Mouse (Mus musculus): ENCODE measurements around the gene Mlx. TPM values are rescaled to one million over a fixed set of nuclear protein-coding genes. Genes with fewer than 3 reads are reported as not detected.
A peak's percentile ranks its signal among the peaks of the same experiment; 100 is the strongest.

The Mlx gene
- total RNA-seq, 2 experiments from 2014 or later = 52.8 to 55.8 TPM

DNA sequence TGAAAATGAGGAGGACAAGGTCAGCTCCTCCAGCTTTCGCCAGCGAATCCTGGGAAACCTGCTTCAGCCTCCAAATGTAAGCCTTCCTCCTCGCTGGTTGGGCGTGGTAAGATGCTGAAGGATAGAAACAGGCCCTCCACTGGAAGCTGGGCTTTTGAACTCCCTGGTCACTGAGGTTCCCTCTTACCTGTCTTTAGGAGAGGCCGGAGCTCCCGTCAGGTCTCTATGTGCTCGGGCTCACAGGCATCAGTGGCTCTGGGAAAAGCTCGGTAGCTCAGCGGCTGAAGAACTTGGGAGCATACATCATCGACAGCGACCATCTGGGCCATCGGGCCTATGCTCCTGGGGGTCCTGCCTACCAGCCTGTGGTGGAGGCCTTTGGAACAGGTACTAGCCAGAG is 2.3 kb upstream of the Mlx start:
- DNase-seq (ENCODE audit: extremely low spot score in 1 of 2, low spot score in 2 of 2) = peak in 1 of 2 experiments; percentile 22
- intact Hi-C loops (cut with DNase I) = loop anchor here (5.0 kb wide), 1 partner anchor 92 kb away; the partner anchor contains the start of gene Ccr10

GRCm38 (mm10) chr11:101085617-101086322 is 1.3 kb upstream of the Mlx start:
- intact Hi-C loops (cut with DNase I) = no loop called here
- DNase-seq (ENCODE audit: extremely low spot score in 1 of 2, low spot score in 2 of 2) = peak in 1 of 2 experiments; percentile 16

DNA sequence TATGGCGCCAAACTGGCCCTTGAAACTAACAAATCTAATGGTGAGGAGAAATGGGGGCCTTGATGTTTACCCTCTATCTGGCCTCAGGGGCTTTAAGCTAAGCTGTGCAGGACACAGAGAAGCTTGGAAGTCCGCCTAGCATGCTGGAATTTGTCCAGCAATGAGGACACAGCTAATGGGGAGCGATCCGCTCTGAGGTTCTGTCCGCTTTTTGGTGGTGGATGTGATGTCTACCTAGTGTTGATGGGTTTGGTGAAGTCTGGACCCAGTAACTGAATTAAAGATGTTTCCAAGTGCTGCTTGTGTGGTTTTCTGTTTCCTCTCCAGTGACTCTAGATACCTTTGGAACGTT is 778 bp upstream of the Mlx start:
- DNase-seq (ENCODE audit: extremely low spot score in 1 of 2, low spot score in 2 of 2) = no peak
- intact Hi-C loops (cut with DNase I) = no loop called here

- peak in 1 of 2 experiments; percentile 38 for DNase-seq (ENCODE audit: extremely low spot score in 1 of 2, low spot score in 2 of 2)
- intact Hi-C loops (cut with DNase I) = no loop called here
Measured at GRCm38 (mm10) chr11:101087682-101088055, 592 bp downstream of the Mlx start.

- intact Hi-C loops (cut with DNase I) = no loop called here
Measured at GRCm38 (mm10) chr11:101089931-101090330, 2.9 kb downstream of the Mlx start.

GRCm38 (mm10) chr11:101094930-101095313 is 7.8 kb downstream of the Mlx start:
- DNase-seq (ENCODE audit: extremely low spot score in 1 of 2, low spot score in 2 of 2) = no peak
- intact Hi-C loops (cut with DNase I) = no loop called here

More at GRCm38 (mm10) chr11:101089931-101090330, 2.9 kb downstream of the Mlx start:
- DNase-seq (ENCODE audit: extremely low spot score in 1 of 2, low spot score in 2 of 2) = no peak

DNA sequence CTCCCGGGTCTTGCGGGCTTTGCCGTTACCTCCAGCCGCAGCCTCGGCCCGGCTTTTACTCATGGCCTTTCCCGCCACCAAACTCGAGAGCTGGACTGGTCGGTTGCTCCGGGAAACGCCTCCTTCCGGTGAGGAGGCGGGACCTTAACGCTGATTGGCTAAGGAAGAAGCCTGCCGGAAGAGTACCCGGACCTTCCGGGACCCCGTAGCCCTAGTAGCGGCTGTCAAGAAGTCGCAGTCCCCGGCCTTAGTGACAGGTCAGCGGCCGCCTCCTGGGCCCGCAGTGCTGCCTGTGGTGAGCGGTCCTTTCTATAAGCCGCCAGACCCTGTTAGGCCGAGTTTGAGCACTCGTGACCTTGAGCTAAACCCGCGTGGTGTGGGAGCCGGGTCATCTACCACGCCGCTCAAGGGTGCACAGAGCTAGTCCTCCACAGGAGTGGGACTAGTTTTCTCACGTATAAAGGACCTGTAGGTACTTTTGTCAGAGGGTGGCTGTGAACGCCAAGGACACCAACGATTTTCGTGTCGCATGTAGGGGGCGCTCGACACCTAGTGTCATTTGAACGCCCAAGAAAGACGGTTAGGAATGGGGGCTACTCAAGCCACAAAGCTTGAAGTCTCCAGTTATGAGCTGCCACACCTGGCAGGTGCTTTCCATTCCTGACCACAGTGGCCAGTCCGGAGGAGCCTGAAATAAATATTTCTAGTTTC is 8.4 kb downstream of the Mlx start, which contains the start of gene Psmc3ip:
Gene Psmc3ip, minus strand, starts transcription at position 123 of the 711 bp plus-strand sequence.
- intact Hi-C loops (cut with DNase I) = loop anchor here (2.0 kb wide), 1 partner anchor 81 kb away; no protein-coding TSS in a partner anchor
- DNase-seq (ENCODE audit: extremely low spot score in 1 of 2, low spot score in 2 of 2) = peak; percentile 94 to 96

DNA sequence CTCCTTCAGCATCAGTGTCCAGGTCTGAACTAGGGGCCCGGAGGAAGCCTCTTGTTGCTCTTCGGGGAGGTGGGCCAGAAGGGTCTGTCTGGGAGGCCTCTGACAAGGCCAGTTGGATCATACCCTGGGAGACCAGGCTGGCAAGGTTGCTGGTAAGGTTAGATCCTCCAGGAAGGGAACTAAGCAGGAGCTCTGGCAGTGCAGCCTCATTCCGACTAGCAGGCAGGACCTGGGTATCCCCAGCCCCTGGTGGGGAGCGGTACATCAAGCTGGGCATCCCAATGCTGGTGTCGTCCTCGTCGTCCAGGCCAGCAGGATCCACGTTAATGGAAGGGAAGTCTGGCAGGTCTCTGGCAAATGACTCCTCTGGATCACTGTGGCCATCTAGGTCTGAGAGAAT is 11.2 kb downstream of the Mlx start:
- DNase-seq (ENCODE audit: extremely low spot score in 1 of 2, low spot score in 2 of 2) = no peak
- intact Hi-C loops (cut with DNase I) = no loop called here

DNA sequence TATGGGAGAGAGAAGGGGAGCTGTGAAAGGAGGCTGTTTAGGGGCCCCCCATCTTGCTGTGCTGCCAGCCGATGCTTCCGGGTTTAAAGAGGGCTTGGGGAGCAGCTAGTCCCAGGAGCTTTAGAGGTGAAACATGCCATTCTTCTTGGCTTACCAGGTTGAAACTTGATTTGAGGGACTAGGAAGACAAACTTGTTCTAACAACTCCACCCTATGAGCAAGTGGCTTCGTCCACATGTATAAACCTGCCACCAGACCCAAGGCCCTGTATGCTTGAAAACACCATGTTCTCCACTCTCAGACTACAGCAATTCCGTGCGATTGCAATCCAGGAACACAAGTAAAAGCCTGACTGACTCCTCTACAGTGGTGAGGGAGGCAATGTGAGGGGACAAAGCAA is 15.9 kb downstream of the Mlx start:
- intact Hi-C loops (cut with DNase I) = no loop called here
- no peak for DNase-seq (ENCODE audit: extremely low spot score in 1 of 2, low spot score in 2 of 2)

DNA sequence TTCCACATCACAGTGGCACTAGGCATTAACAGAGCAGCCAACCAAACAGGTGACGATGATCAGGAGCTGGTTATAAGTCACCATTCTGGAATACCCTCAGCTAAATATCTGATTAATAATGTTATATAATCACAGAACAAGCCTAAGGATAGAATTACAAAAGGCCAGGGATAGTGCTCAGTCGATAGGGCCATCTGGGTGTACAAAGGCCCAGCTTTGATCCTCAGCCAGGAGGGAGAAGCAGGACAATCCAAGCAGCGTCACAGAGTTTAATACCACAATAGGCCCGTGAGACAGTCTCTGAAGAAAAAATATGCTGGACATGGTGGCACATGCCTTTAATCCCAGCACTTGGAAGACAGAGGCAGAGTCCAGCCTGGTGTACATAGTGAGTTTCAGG is 22.3 kb downstream of the Mlx start:
- no peak for DNase-seq (ENCODE audit: extremely low spot score in 1 of 2, low spot score in 2 of 2)
- intact Hi-C loops (cut with DNase I) = no loop called here

DNA sequence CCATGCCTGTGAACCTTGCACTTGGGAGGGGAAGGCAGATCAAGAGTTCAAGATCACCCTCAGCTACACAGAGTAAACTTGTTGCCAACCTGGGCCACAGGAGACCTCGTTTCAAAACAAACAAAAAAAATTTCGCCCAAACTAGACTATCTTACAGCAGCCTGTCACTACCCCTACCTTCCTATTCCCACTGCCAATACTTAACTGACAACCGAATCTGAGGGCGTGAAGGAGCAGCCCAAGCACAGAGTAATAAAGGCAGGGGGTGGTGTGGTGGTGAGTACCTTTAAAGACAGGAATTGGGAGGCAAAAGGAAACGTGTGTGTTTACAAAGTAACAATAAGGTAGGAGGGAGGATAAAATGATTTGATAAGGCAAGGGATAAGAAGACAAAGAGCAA is 23.6 kb downstream of the Mlx start:
- DNase-seq (ENCODE audit: extremely low spot score in 1 of 2, low spot score in 2 of 2) = no peak
- intact Hi-C loops (cut with DNase I) = no loop called here

- intact Hi-C loops (cut with DNase I) = no loop called here
- DNase-seq (ENCODE audit: extremely low spot score in 1 of 2, low spot score in 2 of 2) = no peak
Measured at GRCm38 (mm10) chr11:101111178-101111577, 24.1 kb downstream of the Mlx start.

GRCm38 (mm10) chr11:101112186-101112585 is 25.1 kb downstream of the Mlx start:
- no peak for DNase-seq (ENCODE audit: extremely low spot score in 1 of 2, low spot score in 2 of 2)
- intact Hi-C loops (cut with DNase I) = no loop called here

DNA sequence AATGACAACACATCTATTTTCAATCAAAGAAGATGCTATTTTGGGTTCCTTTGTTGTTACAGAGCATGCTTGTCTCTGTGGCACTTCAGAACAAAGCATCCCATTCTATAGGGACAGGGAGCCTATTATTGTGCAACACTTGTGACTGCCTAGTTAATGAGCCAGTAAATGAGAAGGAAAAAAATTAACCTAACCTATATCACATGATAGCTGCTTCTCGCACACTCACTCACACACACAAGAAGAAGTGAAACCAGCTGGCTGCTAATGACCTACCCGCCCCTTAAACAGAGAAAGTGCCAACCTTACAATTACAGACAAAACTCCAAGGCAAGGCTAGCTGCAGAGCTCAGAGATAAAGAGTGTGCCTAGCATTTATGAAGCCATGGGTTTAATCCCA is 28.5 kb downstream of the Mlx start:
- intact Hi-C loops (cut with DNase I) = no loop called here
- no peak for DNase-seq (ENCODE audit: extremely low spot score in 1 of 2, low spot score in 2 of 2)

GRCm38 (mm10) chr11:101118105-101118504 is 31.0 kb downstream of the Mlx start:
- intact Hi-C loops (cut with DNase I) = no loop called here
- DNase-seq (ENCODE audit: extremely low spot score in 1 of 2, low spot score in 2 of 2) = no peak

- no peak for DNase-seq (ENCODE audit: extremely low spot score in 1 of 2, low spot score in 2 of 2)
- intact Hi-C loops (cut with DNase I) = no loop called here
Measured at GRCm38 (mm10) chr11:101119131-101119760, 32.2 kb downstream of the Mlx start.

DNA sequence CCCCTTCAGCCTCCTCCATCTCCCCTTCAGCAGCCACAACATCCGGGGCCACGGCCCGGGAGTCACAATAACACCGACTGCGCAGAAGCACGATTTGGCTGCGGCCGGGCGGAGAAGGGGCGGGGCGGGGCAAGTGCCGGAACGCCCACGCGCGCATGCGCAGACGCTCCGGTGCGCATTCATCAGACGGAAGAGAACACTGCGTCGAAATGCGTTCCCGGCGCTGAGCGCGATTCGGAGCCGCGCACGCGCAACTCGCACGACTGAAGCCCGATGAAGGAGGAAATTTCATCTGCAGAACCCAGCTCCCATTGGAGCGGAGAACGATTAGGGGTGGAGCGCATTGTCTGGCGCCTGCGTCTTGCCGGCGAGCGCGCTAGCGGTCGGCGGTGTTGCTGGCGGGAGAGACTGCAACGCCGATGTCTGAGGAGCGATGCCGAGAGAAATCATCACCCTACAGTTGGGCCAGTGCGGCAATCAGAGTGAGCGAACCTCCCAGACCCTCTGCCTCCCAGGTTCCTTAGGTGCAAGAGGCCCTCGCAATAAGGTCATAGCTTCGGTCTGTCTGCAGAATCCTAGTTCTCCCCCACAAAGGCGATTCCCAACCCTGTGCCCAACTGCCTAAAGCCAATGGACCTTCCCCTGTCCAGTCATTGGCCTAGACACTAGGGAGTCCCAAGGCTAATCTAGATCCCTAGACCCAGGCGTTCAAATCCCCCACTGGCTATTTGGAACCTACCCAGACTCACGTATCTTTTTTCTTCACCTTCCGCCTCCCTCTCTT is 32.9 kb downstream of the Mlx start, which contains the start of the genes Retreg3 and Tubg1:
Gene Retreg3, minus strand, starts transcription at position 133 of the 784 bp plus-strand sequence.
Gene Tubg1, plus strand, starts transcription at position 178 of the 784 bp plus-strand sequence.
- intact Hi-C loops (cut with DNase I) = no loop called here
- DNase-seq (ENCODE audit: extremely low spot score in 1 of 2, low spot score in 2 of 2) = peak; percentile 99

DNA sequence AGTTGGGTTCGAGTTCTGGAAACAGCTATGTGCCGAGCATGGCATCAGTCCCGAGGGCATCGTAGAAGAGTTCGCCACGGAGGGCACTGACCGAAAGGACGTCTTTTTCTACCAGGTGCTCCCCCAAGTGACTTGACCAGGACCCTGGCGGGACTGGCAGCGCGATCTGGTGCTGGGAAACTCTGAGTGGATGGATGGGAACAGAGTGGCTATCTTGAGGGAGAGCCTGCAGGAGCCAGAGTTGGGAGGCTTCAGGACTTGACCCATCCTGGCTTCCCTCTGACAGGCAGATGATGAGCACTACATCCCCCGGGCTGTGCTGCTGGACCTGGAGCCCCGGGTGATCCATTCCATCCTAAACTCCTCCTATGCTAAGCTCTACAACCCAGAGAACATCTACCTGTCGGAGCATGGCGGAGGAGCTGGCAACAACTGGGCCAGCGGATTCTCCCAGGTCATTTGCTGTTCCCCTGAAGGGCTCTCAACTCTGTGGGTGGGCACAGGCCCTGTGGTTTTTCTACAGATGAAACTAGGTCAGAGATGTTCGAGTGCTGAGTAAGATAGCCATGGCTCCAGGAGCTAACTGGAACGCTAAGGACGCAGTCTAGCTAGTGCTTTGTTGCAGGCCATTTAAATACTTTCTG is 33.6 kb downstream of the Mlx start:
- no peak for DNase-seq (ENCODE audit: extremely low spot score in 1 of 2, low spot score in 2 of 2)
- intact Hi-C loops (cut with DNase I) = no loop called here
